Comparison of ENCODE assay signal across 19 mouse cellular contexts in the genomic region with DNA sequence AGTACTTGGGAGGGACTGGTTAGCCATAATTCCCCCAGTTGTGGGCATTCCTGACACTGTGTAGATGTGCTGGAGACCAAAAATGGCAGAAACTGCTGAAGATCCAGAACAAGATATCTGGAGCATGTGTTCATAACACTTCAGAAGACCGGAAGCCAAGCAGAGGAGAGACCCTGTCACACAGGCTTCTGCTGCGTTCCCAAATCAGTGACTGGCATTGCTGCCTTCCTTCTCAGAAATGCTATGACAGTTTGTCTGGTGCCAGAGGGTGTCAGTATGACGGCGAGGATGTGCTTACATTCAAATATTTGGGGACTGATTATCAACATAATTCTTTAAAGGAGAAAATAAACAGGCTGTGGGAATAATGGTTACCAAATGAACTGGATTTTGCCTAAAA.
A peak's percentile ranks its signal among the peaks of the same experiment; 100 is the strongest.
DNase-seq lines count a peak whose midpoint lies in the region; ATAC-seq and TF ChIP-seq lines count a peak whose summit lies in the region.
"Had no signal": no experiment of that assay in that cellular context is flagged by ENCODE, and none has a peak within 500 bp of the region (broad histone marks: within the 10 kb centered on the region; RNA-seq: fewer than 3 reads in every experiment).

No protein-coding gene starts in this region.

- H3K4me3 ChIP-seq in forebrain, embryonic 14.5 days (ENCODE audit: low read depth, low read length): peak overlapping the region; percentile 51
- peak overlapping the region; percentile 58; the same call in 1 of the 2 replicates for H3K4me3 ChIP-seq in hindbrain, embryonic 15.5 days
- peak overlapping the region; percentile 64; the same call in 1 of the 2 replicates for H3K4me3 ChIP-seq in midbrain, embryonic 16.5 days (ENCODE audit: low read depth, low read length)
- H3K4me3 ChIP-seq: embryonic facial prominence, embryonic 12.5 days; heart, embryonic 12.5 days; myocyte had no signal

- 47% methylated on average over 4 of the region's 4 CpGs for WGBS in forebrain, embryonic 14.5 days
- 60% methylated on average over 4 of the region's 4 CpGs for WGBS in hindbrain, embryonic 15.5 days
- 53% methylated on average over 4 of the region's 4 CpGs for WGBS in midbrain, embryonic 16.5 days

- peak; percentile 51 for DNase-seq in brain, embryonic 14.5 days (ENCODE audit: low read depth)
- peak; percentile 41 for DNase-seq in forebrain, embryonic 14.5 days (ENCODE audit: low spot score)
- no peak for DNase-seq in kidney, adult 11 months
- DNase-seq in lung, postnatal 4 days: no peak
- DNase-seq in yolk sac, embryonic 10.5 days (ENCODE audit: low spot score): no peak
- DNase-seq: B cell, adult 2 months; gastrocnemius, postnatal 10 days; heart, postnatal 36 days; kidney, postnatal 10 days; lung, embryonic 14.5 days; retina, postnatal 1 day; thymus, postnatal 14 days had no signal

- no peaks in the 10 kb centered on the region for H3K27me3 ChIP-seq in forebrain, embryonic 14.5 days (replicated peaks; ENCODE audit: control insufficient read depth, insufficient read depth, low read length)
- H3K27me3 ChIP-seq in hindbrain, embryonic 15.5 days: no peaks in the 10 kb centered on the region
- no peaks in the 10 kb centered on the region for H3K27me3 ChIP-seq in midbrain, embryonic 16.5 days (ENCODE audit: control insufficient read depth, insufficient read depth, low read depth, low read length)
- H3K27me3 ChIP-seq: embryonic facial prominence, embryonic 12.5 days; heart, embryonic 12.5 days; Patski had no signal

- H3K4me2 ChIP-seq in forebrain, embryonic 14.5 days (ENCODE audit: low read length): peak overlapping the region; percentile 78
- peak overlapping the region; percentile 74 for H3K4me2 ChIP-seq in hindbrain, embryonic 15.5 days
- H3K4me2 ChIP-seq in midbrain, embryonic 16.5 days (ENCODE audit: low read length): peak overlapping the region; percentile 72
- H3K4me2 ChIP-seq: embryonic facial prominence, embryonic 12.5 days; heart, embryonic 12.5 days; lung, embryonic 14.5 days had no signal

- no peak for TF ChIP-seq POLR2A in brain, embryonic 14.5 days (IDR thresholded peaks at IDR 0.05; ENCODE audit: borderline replicate concordance, extremely low read depth, insufficient read depth, insufficient read length, poor library complexity, severe bottlenecking)

- H3K4me1 ChIP-seq in forebrain, embryonic 14.5 days (ENCODE audit: control insufficient read depth, insufficient read depth, low read length): peaks cover 32% of the 10 kb centered on the region
- peaks cover 48% of the 10 kb centered on the region for H3K4me1 ChIP-seq in hindbrain, embryonic 15.5 days (replicated peaks)
- peaks cover 34% of the 10 kb centered on the region for H3K4me1 ChIP-seq in midbrain, embryonic 16.5 days (ENCODE audit: control insufficient read depth, insufficient read depth, low read length)

- no peaks in the 10 kb centered on the region for H3K9me3 ChIP-seq in forebrain, embryonic 14.5 days (replicated peaks; ENCODE audit: control insufficient read depth, low read length)
- no peaks in the 10 kb centered on the region for H3K9me3 ChIP-seq in hindbrain, embryonic 15.5 days
- no peaks in the 10 kb centered on the region for H3K9me3 ChIP-seq in midbrain, embryonic 16.5 days (replicated peaks; ENCODE audit: control insufficient read depth, low read length, poor library complexity, severe bottlenecking)
- H3K9me3 ChIP-seq: embryonic facial prominence, embryonic 12.5 days; heart, embryonic 12.5 days had no signal

- H3K27ac ChIP-seq in forebrain, embryonic 14.5 days (ENCODE audit: low read depth, low read length): no peak overlapping the region
- no peak overlapping the region for H3K27ac ChIP-seq in hindbrain, embryonic 15.5 days (replicated peaks)
- H3K27ac ChIP-seq in midbrain, embryonic 16.5 days (ENCODE audit: low read length): no peak overlapping the region
- H3K27ac ChIP-seq: embryonic facial prominence, embryonic 12.5 days had no signal

- TF ChIP-seq CTCF in brain, embryonic 14.5 days (IDR thresholded peaks at IDR 0.05; ENCODE audit: borderline replicate concordance, extremely low read depth, insufficient read depth, insufficient read length): no peak

- peak overlapping the region; percentile 6; the same call in 1 of the 2 replicates for H3K9ac ChIP-seq in forebrain, embryonic 14.5 days (ENCODE audit: low read length)
- H3K9ac ChIP-seq in hindbrain, embryonic 15.5 days: no peak overlapping the region
- H3K9ac ChIP-seq in midbrain, embryonic 16.5 days (ENCODE audit: low read depth, low read length): no peak overlapping the region
- H3K9ac ChIP-seq: embryonic facial prominence, embryonic 12.5 days; heart, embryonic 12.5 days; lung, embryonic 14.5 days had no signal

- no peak for ATAC-seq in forebrain, embryonic 14.5 days
- no peak for ATAC-seq in hindbrain, embryonic 15.5 days (ENCODE audit: low FRiP score, low read depth)
- ATAC-seq in midbrain, embryonic 16.5 days: no peak
- ATAC-seq: intestine, postnatal 0 days; Patski had no signal

- H3K36me3 ChIP-seq in forebrain, embryonic 14.5 days (ENCODE audit: control insufficient read depth, insufficient read depth, low read length): no peaks in the 10 kb centered on the region
- H3K36me3 ChIP-seq in hindbrain, embryonic 15.5 days: no peaks in the 10 kb centered on the region
- H3K36me3 ChIP-seq in midbrain, embryonic 16.5 days (ENCODE audit: control insufficient read depth, insufficient read depth, low read length): no peaks in the 10 kb centered on the region
- H3K36me3 ChIP-seq: embryonic facial prominence, embryonic 12.5 days; heart, embryonic 12.5 days had no signal

Comparison
In these comparisons a context has a peak if more than half of its experiments do, and no peak if none do; other contexts are left out.
1. DNase-seq: peak in brain, embryonic 14.5 days (single experiment) and forebrain, embryonic 14.5 days (single experiment); none in kidney, adult 11 months (single experiment), lung, postnatal 4 days (0 of 2) and yolk sac, embryonic 10.5 days (single experiment).
2. Peak in every context shown above with its lines, with median percentiles within 50 percentile points of each other: H3K4me2 ChIP-seq and H3K4me3 ChIP-seq.